Mouse (Mus musculus): ENCODE results near the gene Anxa5.

DNA sequence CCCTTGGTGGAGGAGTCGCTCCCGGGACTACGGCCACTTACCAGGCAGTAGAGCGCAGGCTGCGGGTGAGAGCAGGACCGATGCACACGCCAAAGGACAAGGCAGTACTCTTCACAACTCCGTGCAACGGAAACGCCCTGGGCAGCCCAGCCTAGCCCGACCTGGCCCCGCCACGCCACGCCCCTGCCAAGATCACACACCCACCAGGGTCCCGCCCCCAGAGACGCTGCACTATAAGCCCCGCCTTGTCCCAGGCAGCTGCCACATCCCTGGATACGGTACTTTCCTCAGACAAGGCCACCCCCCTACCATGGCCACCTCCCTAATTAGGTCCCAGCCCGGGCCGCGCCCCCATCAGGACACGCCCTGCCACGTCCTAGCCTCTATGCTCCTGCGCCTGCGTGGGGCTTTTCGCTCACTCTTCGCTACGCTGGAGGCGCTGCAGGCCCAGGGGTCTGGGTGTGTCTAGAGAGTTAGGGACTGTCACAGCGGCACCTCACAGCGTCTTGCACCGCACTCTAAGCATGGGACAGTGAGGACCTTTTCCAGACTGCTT lies at the start of gene Anxa5, which contains the start of gene 1810062G17Rik:
- peak; percentile 85 for TF ChIP-seq POLR2A (IDR thresholded peaks at IDR 0.05; ENCODE audit: low read depth, low read length)
- no peak for TF ChIP-seq JUN (IDR thresholded peaks at IDR 0.05; ENCODE audit: insufficient read depth, low read depth, low read length)
- TF ChIP-seq PAX5 (IDR thresholded peaks at IDR 0.05; ENCODE audit: low read length), result no peak
- peak in 1 of 2 experiments; percentile 66; a peak in 2 of 4 replicates for TF ChIP-seq CTCF (conservative IDR thresholded peaks at IDR 0.05 in 1 of 2, IDR thresholded peaks at IDR 0.05 in 1 of 2; ENCODE audit: low read depth in 2 of 2, low read length in 2 of 2)
- no peak for TF ChIP-seq JUND (conservative IDR thresholded peaks at IDR 0.05; ENCODE audit: low read depth, low read length)
- TF ChIP-seq UBTF (IDR thresholded peaks at IDR 0.05; ENCODE audit: low read depth, low read length), result no peak
- no peak for TF ChIP-seq CHD2 (IDR thresholded peaks at IDR 0.05; ENCODE audit: low read length)
